In genomic region chr2:153478583-153478982, GRCm38 (mm10) we compare ENCODE assay signal across 9 mouse cellular contexts. TPM values are rescaled to one million over a fixed set of nuclear protein-coding genes. Genes with fewer than 3 reads are reported as not detected.
DNase-seq lines count a peak whose midpoint lies in the region; ATAC-seq lines count a peak whose summit lies in the region.
"Had no signal": no experiment of that assay in that cellular context is flagged by ENCODE, and none has a peak within 500 bp of the region (broad histone marks: within the 10 kb centered on the region; RNA-seq: fewer than 3 reads in every experiment).

No protein-coding gene starts in this region.

- H3K9me3 ChIP-seq in forebrain, embryonic 16.5 days (ENCODE audit: control insufficient read depth, low read length) = no peaks in the 10 kb centered on the region
- no peaks in the 10 kb centered on the region for H3K9me3 ChIP-seq in lung, embryonic 16.5 days (ENCODE audit: control insufficient read depth, low read length)

- no peak overlapping the region for H3K9ac ChIP-seq in forebrain, embryonic 16.5 days (replicated peaks; ENCODE audit: low read depth, low read length)
- no peak overlapping the region for H3K9ac ChIP-seq in lung, embryonic 16.5 days (ENCODE audit: low read length)

- peak; percentile 65 for DNase-seq in Muller cell, postnatal 12 days (ENCODE audit: inconsistent ontology term)
- peak; percentile 77 to 81 for DNase-seq in cerebellum, adult 18-20 months
- DNase-seq in heart, postnatal 36 days = peak; percentile 71 to 78
- peak; percentile 82 to 87 for DNase-seq in kidney, postnatal 4 days
- peak; percentile 63 for DNase-seq in ovary, postnatal 36 days (ENCODE audit: low spot score)
- peak; percentile 48 for DNase-seq in urinary bladder, adult 2 months (ENCODE audit: low spot score)

- no peaks in the 10 kb centered on the region for H3K36me3 ChIP-seq in forebrain, embryonic 16.5 days (ENCODE audit: control insufficient read depth, insufficient read depth)
- no peaks in the 10 kb centered on the region for H3K36me3 ChIP-seq in lung, embryonic 16.5 days (ENCODE audit: control insufficient read depth, insufficient read depth, low read length)

- WGBS in forebrain, embryonic 16.5 days = 8% methylated on average over 4 of the region's 4 CpGs
- whole genome bisulfite sequencing in lung, embryonic 16.5 days = 7% methylated on average over 4 of the region's 4 CpGs

- H3K27ac ChIP-seq in forebrain, embryonic 16.5 days (ENCODE audit: low read length) = no peak overlapping the region
- no peak overlapping the region for H3K27ac ChIP-seq in lung, embryonic 16.5 days (ENCODE audit: low read length)

- peak; percentile 63 for ATAC-seq in forebrain, embryonic 16.5 days
- ATAC-seq in lung, embryonic 16.5 days (ENCODE audit: low read depth) = peak; percentile 77

- H3K4me1 ChIP-seq in forebrain, embryonic 16.5 days (replicated peaks; ENCODE audit: control insufficient read depth, insufficient read depth, low read length) = peaks cover 32% of the 10 kb centered on the region
- H3K4me1 ChIP-seq in lung, embryonic 16.5 days (replicated peaks; ENCODE audit: control insufficient read depth, insufficient read depth, low read length) = peaks cover 23% of the 10 kb centered on the region

- no peak overlapping the region for H3K4me2 ChIP-seq in forebrain, embryonic 16.5 days (ENCODE audit: low read length)
- no peak overlapping the region for H3K4me2 ChIP-seq in lung, embryonic 16.5 days (ENCODE audit: low read depth, low read length)

- H3K27me3 ChIP-seq in forebrain, embryonic 16.5 days (replicated peaks; ENCODE audit: control insufficient read depth, insufficient read depth, low read length) = no peaks in the 10 kb centered on the region
- H3K27me3 ChIP-seq in lung, embryonic 16.5 days (ENCODE audit: control insufficient read depth, insufficient read depth, low read depth, low read length) = no peaks in the 10 kb centered on the region

- H3K4me3 ChIP-seq in forebrain, embryonic 16.5 days (replicated peaks; ENCODE audit: low read length) = no peak overlapping the region
- no peak overlapping the region for H3K4me3 ChIP-seq in lung, embryonic 16.5 days (ENCODE audit: low read length)

- intact Hi-C loops in heart, postnatal 36 days (cut with DNase I) = loop anchor here (1.0 kb wide), 1 partner anchor 108 kb away; no protein-coding TSS in a partner anchor

RNA-seq across cellular contexts. Expression of gene 4930404H24Rik, which starts 14.0 kb away (rescaled TPM):
- polyA plus RNA-seq in forebrain, embryonic 16.5 days (2015; fragmentation: Nextera tagmentation; extraction: Ambion mirVana) = not detected in 2 replicates
- total RNA-seq in heart, postnatal 36 days (2021) = not detected
- polyA plus RNA-seq in lung, embryonic 16.5 days (2015; fragmentation: Nextera tagmentation; extraction: Ambion mirVana) = not detected in 2 replicates
- not detected in 2 replicates for polyA plus RNA-seq in urinary bladder, adult 2 months (2012; rRNA removed)
- polyA plus RNA-seq: gonadal fat pad, adult 2 months had no signal

RNA-seq across cellular contexts. Expression of gene Nol4l, which starts 51.2 kb away (rescaled TPM):
- 47.8 and 50.4 TPM in 2 replicates for polyA plus RNA-seq in forebrain, embryonic 16.5 days (2015; fragmentation: Nextera tagmentation; extraction: Ambion mirVana)
- total RNA-seq in heart, postnatal 36 days (2021) = 1 to 10 TPM; 3.9 to 4.0 TPM
- 8.9 and 9.9 TPM in 2 replicates for polyA plus RNA-seq in lung, embryonic 16.5 days (2015; fragmentation: Nextera tagmentation; extraction: Ambion mirVana)
- polyA plus RNA-seq in urinary bladder, adult 2 months (2012; rRNA removed) = 11.7 and 15.8 TPM in 2 replicates
